In the genomic region with DNA sequence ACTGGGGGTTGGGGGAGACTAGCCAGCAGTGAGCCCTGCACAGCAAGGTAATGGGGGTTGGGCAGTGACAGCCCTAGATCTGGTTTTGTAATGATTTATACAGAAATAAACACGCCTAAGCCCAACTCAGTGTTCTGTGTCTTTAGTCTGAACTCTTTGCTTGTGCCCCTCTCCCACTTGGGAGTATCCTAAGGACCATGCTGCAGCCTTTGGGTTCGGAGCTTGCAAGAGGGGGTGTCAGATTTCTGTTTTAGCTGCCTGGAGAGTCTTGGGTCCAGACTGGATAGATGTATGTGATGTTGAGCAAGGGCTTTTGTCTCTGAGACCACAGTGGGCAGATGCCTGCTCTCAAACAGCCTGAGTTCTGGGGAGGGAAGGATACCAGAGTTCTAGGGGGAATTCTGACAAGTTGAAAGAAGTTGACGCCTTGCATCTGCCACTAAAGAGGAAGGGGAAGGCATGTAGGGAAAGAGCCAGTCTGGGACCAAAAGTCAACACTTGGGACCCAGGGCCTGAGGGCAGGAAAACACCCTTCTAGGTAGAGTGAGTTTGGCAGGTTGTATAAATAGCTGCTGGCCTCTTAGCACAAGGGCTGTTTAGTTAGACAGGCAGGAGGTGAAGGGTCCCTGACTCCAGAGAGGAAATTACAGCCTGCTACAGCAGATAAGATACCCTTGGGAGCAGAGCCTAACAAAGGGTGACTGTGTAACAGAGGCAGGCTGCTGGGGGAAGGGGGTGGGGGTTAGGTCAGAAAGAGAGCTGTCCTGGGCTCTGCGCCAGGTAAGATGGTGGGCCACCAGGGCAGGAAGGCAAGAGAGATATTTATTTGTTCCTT, we compare ENCODE assay signal across 9 mouse cellular contexts. TPM values are rescaled to one million over a fixed set of nuclear protein-coding genes. Genes with fewer than 3 reads are reported as not detected.
A peak's percentile ranks its signal among the peaks of the same experiment; 100 is the strongest.
DNase-seq lines count a peak whose midpoint lies in the region; ATAC-seq and TF ChIP-seq lines count a peak whose summit lies in the region.
"Had no signal": no experiment of that assay in that cellular context is flagged by ENCODE, and none has a peak within 500 bp of the region (broad histone marks: within the 10 kb centered on the region; RNA-seq: fewer than 3 reads in every experiment).

No protein-coding gene starts in this region.

- DNase-seq in 416B (ENCODE audit: low read depth) (peak; percentile 52), adipocyte (ENCODE audit: low spot score) (peak; percentile 84)
- DNase-seq in kidney, postnatal 0 days (ENCODE audit: low spot score), result peak; percentile 78
- DNase-seq in urinary bladder, postnatal 4 days (ENCODE audit: low spot score in 2 of 2), result no peak
- DNase-seq in ovary, postnatal 36 days (ENCODE audit: low spot score), result no peak
- DNase-seq in thymus, postnatal 36 days, result no peak

- H3K4me1 ChIP-seq in heart, embryonic 14.5 days (ENCODE audit: control insufficient read depth in 2 of 2, insufficient read depth in 2 of 2, low read length in 2 of 2), result peaks cover 39 to 41% of the 10 kb centered on the region in 2 experiments
- H3K4me1 ChIP-seq in kidney, postnatal 0 days (replicated peaks; ENCODE audit: insufficient read depth, low read length), result peaks cover 34% of the 10 kb centered on the region

- no peaks in the 10 kb centered on the region for H3K27me3 ChIP-seq in heart, embryonic 14.5 days (ENCODE audit: control insufficient read depth, insufficient read depth, low read length)
- no peaks in the 10 kb centered on the region for H3K27me3 ChIP-seq in kidney, postnatal 0 days (ENCODE audit: insufficient read depth, low read length)

- peaks cover 5% of the 10 kb centered on the region; the same call in 1 of the 2 replicates for H3K9me3 ChIP-seq in heart, embryonic 14.5 days (ENCODE audit: control insufficient read depth, low read length)
- no peaks in the 10 kb centered on the region for H3K9me3 ChIP-seq in kidney, postnatal 0 days (replicated peaks; ENCODE audit: low read length)

- no peak overlapping the region; a peak in 1 of 4 replicates for H3K4me3 ChIP-seq in heart, embryonic 14.5 days (ENCODE audit: control insufficient read depth in 1 of 2, insufficient read depth in 1 of 2, low read depth in 1 of 2, low read length in 2 of 2)
- no peak overlapping the region for H3K4me3 ChIP-seq in kidney, postnatal 0 days (replicated peaks; ENCODE audit: low read depth, low read length)

- H3K27ac ChIP-seq in heart, embryonic 14.5 days (replicated peaks in 1 of 2; ENCODE audit: control insufficient read depth in 1 of 2, insufficient read depth in 1 of 2, low read depth in 2 of 2, low read length in 2 of 2), result peak overlapping the region; percentile 94 to 99
- peak overlapping the region; percentile 78 for H3K27ac ChIP-seq in kidney, postnatal 0 days

- WGBS in heart, embryonic 14.5 days, result 10% methylated on average over 4 of the region's 4 CpGs
- WGBS in kidney, postnatal 0 days, result 2% methylated on average over 4 of the region's 4 CpGs

- H3K4me2 ChIP-seq in heart, embryonic 14.5 days (ENCODE audit: low read length), result peak overlapping the region; percentile 57
- no peak overlapping the region; the same call in 1 of the 2 replicates for H3K4me2 ChIP-seq in kidney, postnatal 0 days (ENCODE audit: low read length)

- TF ChIP-seq CTCF in kidney, postnatal 0 days (IDR thresholded peaks at IDR 0.05; ENCODE audit: low read depth), result no peak

- H3K36me3 ChIP-seq in heart, embryonic 14.5 days (ENCODE audit: control insufficient read depth, insufficient read depth, low read length), result peaks cover 36% of the 10 kb centered on the region
- no peaks in the 10 kb centered on the region for H3K36me3 ChIP-seq in kidney, postnatal 0 days (ENCODE audit: insufficient read depth, low read length)

- ATAC-seq in heart, embryonic 14.5 days (ENCODE audit: insufficient number of reproducible peaks, insufficient read depth, low FRiP score, low read depth), result peak; percentile 84
- no peak; the same call in 1 of the 2 replicates for ATAC-seq in kidney, postnatal 0 days (replicated peaks; ENCODE audit: low FRiP score, low read depth)
- ATAC-seq in megakaryocyte progenitor cell, adult 5-6 weeks (replicated peaks; ENCODE audit: poor library complexity), result peak; percentile 78

- H3K9ac ChIP-seq in heart, embryonic 14.5 days (ENCODE audit: low read length), result peak overlapping the region; percentile 65
- no peak overlapping the region for H3K9ac ChIP-seq in kidney, postnatal 0 days (ENCODE audit: low read depth, low read length)

RNA-seq across cellular contexts. Expression of gene Ak1, which starts 0.7 kb away (rescaled TPM):
- 336 and 355 TPM in 2 replicates for polyA plus RNA-seq in heart, embryonic 14.5 days (2014; fragmentation: Nextera tagmentation; extraction: Ambion mirVana)
- 38.7 and 41.6 TPM in 2 replicates for polyA plus RNA-seq in kidney, postnatal 0 days (2015; fragmentation: Nextera tagmentation; extraction: Ambion mirVana)
- 0.12 and 1.8 TPM in 2 replicates for total RNA-seq in megakaryocyte progenitor cell, adult 5-6 weeks (2015)
- 0.12 and 0.14 TPM in 2 replicates for total RNA-seq in megakaryocyte progenitor cell, adult 5-6 weeks (2017)

RNA-seq across cellular contexts. Expression of gene St6galnac6, which starts 21.4 kb away (rescaled TPM):
- 11.0 and 12.2 TPM in 2 replicates for polyA plus RNA-seq in heart, embryonic 14.5 days (2014; fragmentation: Nextera tagmentation; extraction: Ambion mirVana)
- 13.7 and 15.3 TPM in 2 replicates for polyA plus RNA-seq in kidney, postnatal 0 days (2015; fragmentation: Nextera tagmentation; extraction: Ambion mirVana)
- 7.9 and 9.4 TPM in 2 replicates for total RNA-seq in megakaryocyte progenitor cell, adult 5-6 weeks (2015)
- 19.0 and 24.4 TPM in 2 replicates for total RNA-seq in megakaryocyte progenitor cell, adult 5-6 weeks (2017)

RNA-seq across cellular contexts. Expression of gene Eng, which starts 25.5 kb away (rescaled TPM):
- 146 and 148 TPM in 2 replicates for polyA plus RNA-seq in heart, embryonic 14.5 days (2014; fragmentation: Nextera tagmentation; extraction: Ambion mirVana)
- polyA plus RNA-seq in kidney, postnatal 0 days (2015; fragmentation: Nextera tagmentation; extraction: Ambion mirVana), result 71.6 and 76.3 TPM in 2 replicates
- total RNA-seq in megakaryocyte progenitor cell, adult 5-6 weeks (2015), result 14.7 and 15.5 TPM in 2 replicates
- 6.9 and 8.5 TPM in 2 replicates for total RNA-seq in megakaryocyte progenitor cell, adult 5-6 weeks (2017)

RNA-seq across cellular contexts. Expression of gene St6galnac4, which starts 34.0 kb away (rescaled TPM):
- polyA plus RNA-seq in heart, embryonic 14.5 days (2014; fragmentation: Nextera tagmentation; extraction: Ambion mirVana), result 33.4 and 35.7 TPM in 2 replicates
- polyA plus RNA-seq in kidney, postnatal 0 days (2015; fragmentation: Nextera tagmentation; extraction: Ambion mirVana), result 15.8 and 18.1 TPM in 2 replicates
- 26.2 and 33.1 TPM in 2 replicates for total RNA-seq in megakaryocyte progenitor cell, adult 5-6 weeks (2015)
- 38.7 and 40.4 TPM in 2 replicates for total RNA-seq in megakaryocyte progenitor cell, adult 5-6 weeks (2017)

RNA-seq across cellular contexts. Expression of gene 9430097D07Rik, which starts 45.4 kb away (rescaled TPM):
- polyA plus RNA-seq in heart, embryonic 14.5 days (2014; fragmentation: Nextera tagmentation; extraction: Ambion mirVana), result 0.13 TPM in 1 of 2 replicates, not detected in the other
- polyA plus RNA-seq in kidney, postnatal 0 days (2015; fragmentation: Nextera tagmentation; extraction: Ambion mirVana), result 0.08 TPM in 1 of 2 replicates, not detected in the other
- not detected in 2 replicates for total RNA-seq in megakaryocyte progenitor cell, adult 5-6 weeks (2015)
- total RNA-seq in megakaryocyte progenitor cell, adult 5-6 weeks (2017), result not detected in 2 replicates
- polyA plus RNA-seq: spleen, adult 2 months had no signal

Comparison
In these comparisons a context has a peak if more than half of its experiments do, and no peak if none do; other contexts are left out.
1. DNase-seq: peak in 416B (single experiment), adipocyte (single experiment) and kidney, postnatal 0 days (single experiment); none in urinary bladder, postnatal 4 days (0 of 2), ovary, postnatal 36 days (single experiment) and thymus, postnatal 36 days (0 of 2).